Mouse (Mus musculus): ENCODE data around the gene Heyl. TPM values are rescaled to one million over a fixed set of nuclear protein-coding genes. Genes with fewer than 3 reads are reported as not detected.

Gene Heyl
- polyA plus RNA-seq, 1 experiment from 2014 or later, result 4.1 TPM

- WGBS, result 88% methylated on average over 13 of the region's 13 CpGs
- Histone ChIP-seq H3K27ac (no peak overlapping the region), H3K36me3 (ENCODE audit: poor library complexity, severe bottlenecking) (no peaks in the 10 kb centered on the region), H3K4me3 (no peak overlapping the region), H3K9me3 (replicated peaks) (no peaks in the 10 kb centered on the region), H3K27me3 (peaks cover 83% of the 10 kb centered on the region), H3K9ac (no peak overlapping the region), H3K4me1 (peaks cover 16% of the 10 kb centered on the region), H3K4me2 (no peak overlapping the region)
- ATAC-seq, result no peak
These were observed 3.2 kb downstream of the Heyl start for GRCm38 (mm10) chr4:123236431-123237031.

GRCm38 (mm10) chr4:123237386-123238266, 4.3 kb downstream of the Heyl start:
- no peaks in the 10 kb centered on the region for H3K36me3 ChIP-seq (ENCODE audit: poor library complexity, severe bottlenecking)
- peaks cover 16% of the 10 kb centered on the region for H3K4me1 ChIP-seq
- H3K9ac ChIP-seq, result no peak overlapping the region
- no peak overlapping the region for H3K4me3 ChIP-seq
- ATAC-seq, result no peak
- no peak overlapping the region for H3K4me2 ChIP-seq
- WGBS, result 68% methylated on average over 6 of the region's 6 CpGs
- no peak overlapping the region for H3K27ac ChIP-seq
- H3K27me3 ChIP-seq, result peaks cover 73% of the 10 kb centered on the region
- H3K9me3 ChIP-seq (replicated peaks), result no peaks in the 10 kb centered on the region

GRCm38 (mm10) chr4:123239361-123240203, 6.2 kb downstream of the Heyl start:
- Histone ChIP-seq H3K27me3 (peaks cover 57% of the 10 kb centered on the region), H3K4me3 (peak overlapping the region; percentile 31), H3K27ac (no peak overlapping the region), H3K4me2 (peak overlapping the region; percentile 57), H3K9me3 (replicated peaks) (no peaks in the 10 kb centered on the region), H3K9ac (peak overlapping the region; percentile 45), H3K36me3 (ENCODE audit: poor library complexity, severe bottlenecking) (no peaks in the 10 kb centered on the region), H3K4me1 (peaks cover 12% of the 10 kb centered on the region)
- 7% methylated on average over 58 of the region's 58 CpGs for WGBS
- no peak for ATAC-seq

GRCm38 (mm10) chr4:123246221-123246620, 12.9 kb downstream of the Heyl start:
- Histone ChIP-seq H3K4me2 (no peak overlapping the region), H3K9me3 (replicated peaks) (no peaks in the 10 kb centered on the region), H3K4me3 (no peak overlapping the region), H3K27ac (no peak overlapping the region), H3K9ac (no peak overlapping the region), H3K4me1 (peaks cover 5% of the 10 kb centered on the region; the same call in 1 of the 2 replicates), H3K27me3 (0 out of 2 replicates have a peak, but pooled peaks cover 5% of the 10 kb centered on the region), H3K36me3 (ENCODE audit: poor library complexity, severe bottlenecking) (no peaks in the 10 kb centered on the region)
- ATAC-seq, result no peak
- WGBS, result 86% methylated on average over 7 of the region's 7 CpGs

GRCm38 (mm10) chr4:123246651-123247050, 13.3 kb downstream of the Heyl start:
- WGBS, result 89% methylated on average over 5 of the region's 5 CpGs
- Histone ChIP-seq H3K4me2 (no peak overlapping the region), H3K27ac (no peak overlapping the region), H3K4me3 (no peak overlapping the region), H3K27me3 (0 out of 2 replicates have a peak, but pooled peaks cover 5% of the 10 kb centered on the region), H3K9me3 (replicated peaks) (no peaks in the 10 kb centered on the region), H3K4me1 (peaks cover 5% of the 10 kb centered on the region; the same call in 1 of the 2 replicates), H3K36me3 (ENCODE audit: poor library complexity, severe bottlenecking) (no peaks in the 10 kb centered on the region), H3K9ac (no peak overlapping the region)
- no peak for ATAC-seq

- Histone ChIP-seq H3K27me3 (0 out of 2 replicates have a peak, but pooled peaks cover 5% of the 10 kb centered on the region), H3K27ac (no peak overlapping the region), H3K4me1 (peaks cover 8% of the 10 kb centered on the region), H3K9me3 (replicated peaks) (no peaks in the 10 kb centered on the region), H3K4me2 (no peak overlapping the region), H3K4me3 (no peak overlapping the region), H3K9ac (no peak overlapping the region), H3K36me3 (ENCODE audit: poor library complexity, severe bottlenecking) (no peaks in the 10 kb centered on the region)
- 77% methylated on average over 7 of the region's 7 CpGs for WGBS
- no peak for ATAC-seq
These were observed 14.0 kb downstream of the Heyl start for GRCm38 (mm10) chr4:123247147-123247880.

GRCm38 (mm10) chr4:123248971-123249567, 15.7 kb downstream of the Heyl start:
- Histone ChIP-seq H3K9me3 (replicated peaks) (no peaks in the 10 kb centered on the region), H3K27ac (no peak overlapping the region), H3K4me1 (peaks cover 7% of the 10 kb centered on the region), H3K4me2 (no peak overlapping the region), H3K4me3 (no peak overlapping the region), H3K36me3 (ENCODE audit: poor library complexity, severe bottlenecking) (no peaks in the 10 kb centered on the region), H3K27me3 (no peaks in the 10 kb centered on the region), H3K9ac (no peak overlapping the region)
- no peak for ATAC-seq
- 81% methylated on average over 7 of the region's 7 CpGs for WGBS

GRCm38 (mm10) chr4:123252214-123252613, 18.9 kb downstream of the Heyl start:
- no peaks in the 10 kb centered on the region for H3K36me3 ChIP-seq (ENCODE audit: poor library complexity, severe bottlenecking)
- no peaks in the 10 kb centered on the region for H3K9me3 ChIP-seq (replicated peaks)
- no peak overlapping the region for H3K4me2 ChIP-seq
- peaks cover 5% of the 10 kb centered on the region; the same call in 1 of the 2 replicates for H3K4me1 ChIP-seq
- no peaks in the 10 kb centered on the region for H3K27me3 ChIP-seq
- no peak overlapping the region for H3K27ac ChIP-seq
- H3K4me3 ChIP-seq, result no peak overlapping the region
- ATAC-seq, result no peak
- no peak overlapping the region for H3K9ac ChIP-seq
- 81% methylated on average over 5 of the region's 5 CpGs for WGBS

GRCm38 (mm10) chr4:123254617-123255016, 21.3 kb downstream of the Heyl start:
- ATAC-seq, result peak; percentile 62; the same call in 1 of the 2 replicates
- H3K4me3 ChIP-seq, result no peak overlapping the region
- no peaks in the 10 kb centered on the region for H3K27me3 ChIP-seq
- H3K27ac ChIP-seq, result no peak overlapping the region
- H3K9me3 ChIP-seq (replicated peaks), result no peaks in the 10 kb centered on the region
- 18% methylated on average over 5 of the region's 5 CpGs for WGBS
- H3K4me2 ChIP-seq, result no peak overlapping the region
- no peak overlapping the region for H3K9ac ChIP-seq
- no peaks in the 10 kb centered on the region for H3K36me3 ChIP-seq (ENCODE audit: poor library complexity, severe bottlenecking)
- H3K4me1 ChIP-seq, result peaks cover 5% of the 10 kb centered on the region; the same call in 1 of the 2 replicates

- Histone ChIP-seq H3K27ac (no peak overlapping the region), H3K9ac (no peak overlapping the region), H3K9me3 (replicated peaks) (no peaks in the 10 kb centered on the region), H3K4me3 (no peak overlapping the region), H3K4me1 (no peaks in the 10 kb centered on the region), H3K36me3 (ENCODE audit: poor library complexity, severe bottlenecking) (no peaks in the 10 kb centered on the region), H3K27me3 (no peaks in the 10 kb centered on the region), H3K4me2 (no peak overlapping the region)
- no peak for ATAC-seq
- 56% methylated on average over 8 of the region's 8 CpGs for WGBS
These were observed 26.9 kb downstream of the Heyl start for GRCm38 (mm10) chr4:123260071-123260746.
